Mouse (Mus musculus): ENCODE data around the gene Uaca. TPM values are rescaled to one million over a fixed set of nuclear protein-coding genes. Genes with fewer than 3 reads are reported as not detected.

Uaca gene
- 11.7 and 12.4 TPM in 2 replicates for polyA plus RNA-seq (2015; fragmentation: Nextera tagmentation; extraction: Ambion mirVana)

DNA sequence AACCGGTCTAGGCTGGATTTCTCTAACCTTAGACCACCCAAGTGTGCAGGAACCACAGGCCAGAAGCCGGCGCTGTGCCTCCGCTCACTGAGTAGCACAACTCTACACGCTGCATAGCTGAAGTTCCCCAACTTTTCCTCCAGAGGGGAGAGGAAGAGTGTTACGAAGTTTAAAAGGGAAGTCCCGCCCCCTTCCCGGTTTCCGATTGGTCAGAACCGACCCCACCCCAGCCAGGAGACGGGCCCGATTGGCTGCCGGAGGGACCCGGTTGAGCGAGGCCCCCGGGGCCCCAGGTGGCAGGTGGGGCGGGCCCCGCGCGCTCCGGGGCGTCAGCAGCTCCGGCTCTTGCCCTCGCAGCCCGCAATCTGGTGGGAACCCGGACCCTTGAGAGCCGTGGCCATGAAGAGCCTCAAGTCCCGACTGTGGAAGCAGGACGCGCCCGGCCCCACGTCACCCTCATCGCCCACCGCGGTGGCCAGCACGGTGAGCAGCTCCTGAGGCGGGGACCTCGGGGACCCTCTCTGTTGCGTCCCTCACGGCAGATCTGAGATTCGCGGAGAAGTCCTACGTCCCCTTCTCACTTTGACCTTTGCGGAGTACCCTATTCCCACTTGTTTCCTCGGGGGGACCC lies at the start of gene Uaca:
TSS of gene Uaca (plus strand) at position 333 of the 631 bp plus-strand sequence.
- peak; percentile 73 for DNase-seq (ENCODE audit: low spot score)

- no peak for DNase-seq (ENCODE audit: low spot score)
Measured at GRCm38 (mm10) chr9:60744971-60745370, 49.4 kb upstream of the Uaca start.

- DNase-seq (ENCODE audit: low spot score) = peak; percentile 13
Measured at GRCm38 (mm10) chr9:60746561-60746960, 47.8 kb upstream of the Uaca start.

- DNase-seq (ENCODE audit: low spot score) = no peak
Measured at GRCm38 (mm10) chr9:60747672-60748071, 46.7 kb upstream of the Uaca start.

DNA sequence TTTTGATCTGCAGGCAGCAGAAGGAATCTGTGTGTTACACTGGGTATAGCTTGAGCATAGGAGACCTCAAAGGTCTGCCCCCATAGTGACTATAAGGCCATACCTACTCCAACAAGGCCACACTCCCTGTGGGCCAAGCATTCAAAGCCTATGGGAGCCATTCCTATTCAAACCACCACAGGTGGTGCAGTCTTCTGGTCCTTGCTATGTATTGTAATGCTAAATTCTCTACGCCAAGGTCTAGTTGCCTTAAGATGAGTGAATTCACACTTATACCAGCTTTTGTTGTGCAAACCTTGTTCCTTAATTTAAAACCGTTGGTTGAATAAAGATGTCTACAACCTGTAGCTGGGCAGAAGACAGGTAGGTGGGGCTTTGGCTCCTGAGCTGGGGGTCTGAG lies 46.2 kb upstream of the Uaca start:
- DNase-seq (ENCODE audit: low spot score) = no peak

DNA sequence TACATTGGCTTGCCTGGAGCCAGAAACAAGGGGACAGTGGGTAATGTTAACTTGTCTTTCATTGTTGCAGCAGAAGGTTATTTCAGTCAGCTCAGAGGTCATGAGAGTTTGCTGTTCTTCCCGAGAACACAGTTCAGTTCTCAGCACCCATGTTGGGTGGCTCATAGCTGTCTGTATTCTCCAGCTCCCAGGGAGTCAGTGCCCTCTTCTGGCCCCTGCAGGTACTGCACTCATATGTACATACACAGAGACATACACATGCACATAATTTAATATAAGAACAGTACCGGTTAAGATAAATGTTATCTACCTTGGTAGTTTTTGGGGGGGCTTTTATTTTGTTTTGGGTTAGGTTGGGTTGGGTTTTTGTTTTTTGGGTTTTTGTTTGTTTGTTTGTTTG lies 45.2 kb upstream of the Uaca start:
- DNase-seq (ENCODE audit: low spot score) = no peak

GRCm38 (mm10) chr9:60751098-60751497 lies 43.2 kb upstream of the Uaca start:
- DNase-seq (ENCODE audit: low spot score) = no peak

DNA sequence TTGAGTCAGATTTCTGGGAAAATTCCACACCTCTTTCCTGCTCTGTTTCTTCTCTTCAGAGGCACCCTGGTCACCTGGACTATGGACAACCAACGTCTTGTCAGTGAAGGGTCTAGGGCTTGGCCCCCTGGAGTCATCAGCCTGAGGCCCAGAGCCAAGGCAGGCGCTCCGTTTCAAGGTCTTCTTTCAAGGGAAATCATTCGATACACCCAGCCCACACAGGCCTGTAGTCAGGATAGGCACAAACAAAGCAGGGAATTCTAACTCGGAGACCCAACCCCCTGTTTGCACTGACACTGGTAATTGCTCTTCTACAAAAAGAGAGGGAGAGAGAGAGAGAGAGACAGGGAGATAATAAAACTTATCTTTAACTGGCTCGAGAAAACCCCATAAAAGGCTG lies 42.4 kb upstream of the Uaca start:
- no peak for DNase-seq (ENCODE audit: low spot score)

GRCm38 (mm10) chr9:60752636-60753035 lies 41.7 kb upstream of the Uaca start:
- no peak for DNase-seq (ENCODE audit: low spot score)

GRCm38 (mm10) chr9:60756258-60756657 lies 38.1 kb upstream of the Uaca start:
- DNase-seq (ENCODE audit: low spot score) = peak; percentile 78

DNA sequence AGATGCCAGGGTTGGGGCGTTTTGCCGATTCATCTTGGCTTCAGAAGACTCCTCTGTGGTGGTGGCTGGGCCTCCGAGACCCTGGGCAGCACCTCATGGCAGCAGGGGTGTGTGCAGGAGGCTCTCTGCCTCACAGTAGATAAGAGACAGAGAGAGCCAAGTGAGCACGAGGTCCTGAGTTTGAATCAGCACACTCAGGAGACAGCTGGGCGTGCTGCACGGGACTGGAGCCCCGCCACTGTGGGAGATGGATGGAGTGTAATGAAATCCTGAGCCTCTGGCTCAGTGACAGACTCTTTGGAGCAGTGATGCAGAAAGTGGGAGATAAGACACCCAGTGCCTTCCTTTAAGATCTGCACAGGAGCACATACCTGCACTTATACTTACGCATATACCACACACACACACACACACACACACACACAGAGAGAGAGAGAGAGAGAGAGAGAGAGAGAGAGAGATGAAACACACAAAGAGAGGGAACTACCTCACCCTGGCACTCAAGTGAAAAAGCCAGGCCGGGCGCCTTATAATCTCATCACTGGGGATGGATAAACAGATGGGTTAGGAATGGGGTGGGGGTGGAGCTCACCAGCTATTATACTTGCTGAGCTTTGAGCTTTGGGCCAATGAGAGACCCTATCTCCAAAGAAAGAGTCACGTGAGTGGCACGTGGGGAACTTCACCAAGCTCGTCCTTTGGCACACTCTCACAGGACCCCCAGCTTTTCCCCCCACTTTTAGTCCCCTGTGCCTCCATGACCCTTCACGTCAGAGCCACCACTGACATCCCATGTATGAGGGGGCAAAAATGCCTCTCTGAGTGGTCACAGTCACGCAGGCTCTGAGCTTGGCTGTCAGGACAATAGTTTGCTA lies 37.2 kb upstream of the Uaca start:
- DNase-seq (ENCODE audit: low spot score) = no peak

GRCm38 (mm10) chr9:60757817-60758216 lies 36.5 kb upstream of the Uaca start:
- no peak for DNase-seq (ENCODE audit: low spot score)

- no peak for DNase-seq (ENCODE audit: low spot score)
Measured at GRCm38 (mm10) chr9:60759436-60760007, 34.8 kb upstream of the Uaca start.

DNA sequence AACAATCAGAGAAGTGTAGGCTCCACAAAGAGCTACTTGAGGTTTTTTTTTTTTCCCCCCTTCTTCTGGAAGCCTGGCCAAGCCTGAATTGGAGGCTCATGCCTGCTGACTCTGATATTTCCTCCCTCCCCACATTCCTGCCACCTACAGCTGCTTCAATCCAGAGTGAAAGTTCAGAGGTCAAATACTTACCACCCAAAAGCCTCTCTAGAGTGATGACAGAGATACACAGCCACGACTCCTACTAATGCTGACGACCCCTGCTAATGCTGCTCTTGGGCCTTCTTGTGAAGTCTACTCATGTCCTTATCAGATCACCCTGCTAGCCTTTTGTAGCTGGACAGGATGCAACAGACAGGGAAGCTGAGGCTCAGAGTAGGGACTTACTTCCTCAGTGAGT lies 29.2 kb upstream of the Uaca start:
- DNase-seq (ENCODE audit: low spot score) = no peak

DNA sequence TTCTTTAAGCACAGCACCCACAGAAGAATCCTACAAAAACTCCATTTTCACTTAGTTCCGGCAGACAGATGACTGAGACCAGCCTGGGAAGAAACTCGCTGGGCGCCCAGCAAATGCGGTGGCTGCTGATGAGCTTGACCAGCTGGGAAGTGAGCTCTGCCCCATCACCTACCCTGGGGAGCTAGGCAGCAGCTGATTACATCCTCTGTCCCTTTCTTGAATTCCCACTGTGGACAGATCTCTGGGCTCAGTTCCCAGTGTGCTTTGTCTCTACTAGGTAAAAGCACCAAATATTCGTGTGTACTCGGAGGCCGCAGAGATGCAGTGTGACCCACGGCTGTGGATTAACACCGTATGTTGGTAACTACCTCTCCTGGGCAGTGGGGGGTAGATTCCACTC lies 25.9 kb upstream of the Uaca start:
- DNase-seq (ENCODE audit: low spot score) = no peak

GRCm38 (mm10) chr9:60769711-60770111 lies 24.6 kb upstream of the Uaca start:
- peak; percentile 80 for DNase-seq (ENCODE audit: low spot score)

GRCm38 (mm10) chr9:60773713-60774112 lies 20.6 kb upstream of the Uaca start:
- no peak for DNase-seq (ENCODE audit: low spot score)

- no peak for DNase-seq (ENCODE audit: low spot score)
Measured at GRCm38 (mm10) chr9:60776899-60777298, 17.4 kb upstream of the Uaca start.

- no peak for DNase-seq (ENCODE audit: low spot score)
Measured at GRCm38 (mm10) chr9:60782057-60782789, 12.1 kb upstream of the Uaca start.

DNA sequence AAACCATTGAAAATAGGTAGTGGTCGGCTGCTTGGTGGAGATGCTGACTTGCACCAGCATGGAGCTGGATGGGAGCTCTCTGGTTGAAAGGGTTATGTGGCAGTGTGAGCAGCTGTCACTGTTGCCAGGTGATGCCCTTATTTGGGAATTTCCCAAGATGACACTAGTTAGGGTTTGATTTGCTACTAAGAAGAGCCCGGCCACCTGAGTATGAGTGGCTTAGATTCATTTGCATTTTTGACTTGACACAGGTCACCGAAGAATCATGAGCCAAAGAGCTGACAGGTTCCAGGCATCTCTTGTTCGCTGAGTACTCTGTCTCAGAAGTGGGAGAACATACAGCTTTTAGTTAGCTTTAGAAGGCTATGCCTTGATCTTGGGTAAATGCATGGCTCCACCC lies 9.3 kb upstream of the Uaca start:
- DNase-seq (ENCODE audit: low spot score) = no peak

DNA sequence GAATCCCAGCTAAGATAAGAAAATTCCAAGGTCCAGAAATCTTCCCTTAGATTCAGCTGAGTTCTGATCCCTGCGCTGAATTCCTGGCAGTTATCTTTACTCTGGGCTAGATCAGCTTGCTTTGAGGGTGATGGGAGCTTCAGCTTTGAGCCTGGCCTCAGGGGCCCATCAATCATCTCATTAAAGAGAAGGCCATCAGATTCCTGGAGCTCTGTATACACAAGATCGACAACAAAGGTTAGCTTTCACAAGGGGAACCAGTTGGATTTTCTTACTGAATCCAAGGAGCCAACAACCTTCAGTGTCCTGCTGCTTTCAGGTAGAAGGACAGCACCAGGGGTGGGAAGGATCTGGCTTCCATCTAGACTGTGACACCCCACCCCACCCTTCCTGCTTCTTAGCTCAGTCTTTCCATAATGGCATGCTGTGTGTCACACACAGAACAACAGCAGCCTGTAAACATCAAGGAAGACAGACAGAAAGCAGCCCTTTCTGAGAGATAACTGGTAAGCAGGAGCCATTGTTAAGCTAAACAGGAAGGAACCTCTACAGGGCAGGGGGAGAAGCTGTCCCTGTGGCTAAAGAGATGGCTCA lies 6.7 kb upstream of the Uaca start:
- DNase-seq (ENCODE audit: low spot score) = no peak

All from thymus, postnatal 0 days (tissue).